Mouse (Mus musculus) limb, embryonic 11.5 days (tissue): ENCODE measurements around the gene Gm28308. TPM values are rescaled to one million over a fixed set of nuclear protein-coding genes. Genes with fewer than 3 reads are reported as not detected.

Source experiments
- ATAC-seq: fragments of 200-750 bp; cut with Nextera tagmentation; 2 replicates; pipeline ENCODE4 v1.8.0; 2017; ENCODE audit warnings: low read depth; ENCODE audit not compliant: insufficient number of reproducible peaks, low FRiP score, low TSS enrichment
- DNase-seq: peaks from one replicate; pipeline ENCODE4 v3.0.0-alpha.2; 2015; ENCODE audit warnings: low spot score
- H3K27ac ChIP-seq: fragments of 300-500 bp; sonication (generic); replicated peaks from 2 replicates; pipeline ENCODE4 v1.5.1; 2014; ENCODE audit warnings: low read depth, mild to moderate bottlenecking, low read length
- H3K27me3 ChIP-seq: fragments of 300-500 bp; sonication (generic); 2 replicates; pipeline ENCODE4 v1.6.1; 2014; ENCODE audit warnings: mild to moderate bottlenecking, low read length, mixed read lengths; ENCODE audit not compliant: control insufficient read depth, insufficient read depth
- H3K36me3 ChIP-seq: fragments of 300-500 bp; sonication (generic); 2 replicates; pipeline ENCODE4 v1.6.1; 2014; ENCODE audit warnings: mild to moderate bottlenecking, low read length, moderate library complexity, mixed read lengths; ENCODE audit not compliant: control insufficient read depth, insufficient read depth
- H3K4me1 ChIP-seq: fragments of 300-500 bp; sonication (generic); 2 replicates; pipeline ENCODE4 v1.6.1; 2014; ENCODE audit warnings: low read length, mixed read lengths; ENCODE audit not compliant: control insufficient read depth, insufficient read depth
- H3K4me2 ChIP-seq: fragments of 300-500 bp; sonication (generic); 2 replicates; pipeline ENCODE4 v1.6.1; 2014; ENCODE audit warnings: low read depth, mild to moderate bottlenecking, moderate library complexity; ENCODE audit not compliant: severe bottlenecking
- H3K4me3 ChIP-seq: fragments of 300-500 bp; sonication (generic); 2 replicates; pipeline ENCODE4 v1.5.1; 2014; ENCODE audit warnings: low read depth, low read length
- H3K9ac ChIP-seq: fragments of 300-500 bp; sonication (generic); 2 replicates; pipeline ENCODE4 v1.6.1; 2014; ENCODE audit warnings: mild to moderate bottlenecking, low read length
- H3K9me3 ChIP-seq: fragments of 300-500 bp; sonication (generic); 2 replicates; pipeline ENCODE4 v1.6.1; 2016; ENCODE audit warnings: low read length; ENCODE audit not compliant: control insufficient read depth
- WGBS: fragments of 180-500 bp; shearing (Covaris S2); extraction: QIAGEN DNeasy Blood & Tissue Kit; methylation state at CpG from one replicate; pipeline ENCODE4 v1.1.7; 2014; 5-methylcytosine and 5-hydroxymethylcytosine counted together
- polyA plus RNA-seq: library from polyadenylated mRNA; unstranded; fragments of >200 nt; fragmentation: Nextera tagmentation; extraction: Ambion mirVana; gene quantifications from 2 replicates; pipeline ENCODE4 v1.2.1, GENCODE M21; 2014

The Gm28308 gene
- polyA plus RNA-seq, 1 experiment from 2014 or later = 1.3 TPM

DNA sequence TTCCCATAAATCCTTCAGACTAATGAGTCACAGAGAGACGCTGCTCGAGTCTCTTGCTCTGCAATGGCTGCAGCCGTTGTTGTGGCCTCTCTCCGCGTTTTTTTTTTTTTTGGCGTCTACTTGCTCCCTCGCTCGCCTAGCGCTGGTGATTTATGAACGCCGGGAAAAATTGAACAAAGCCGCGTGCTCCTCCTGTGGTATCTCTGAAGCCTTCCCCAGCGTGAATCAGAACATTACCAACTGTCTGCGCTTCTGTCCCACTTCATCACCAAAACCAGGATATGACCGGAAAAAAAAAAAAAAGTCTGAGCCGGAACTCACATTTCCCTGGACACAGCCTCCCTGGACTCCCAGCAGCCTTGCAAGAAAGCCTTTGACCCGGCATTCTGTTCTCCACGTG, 27.9 kb downstream of the Gm28308 start:
- no peak overlapping the region for H3K4me3 ChIP-seq
- 2% methylated on average over 19 of the region's 19 CpGs for WGBS

DNA sequence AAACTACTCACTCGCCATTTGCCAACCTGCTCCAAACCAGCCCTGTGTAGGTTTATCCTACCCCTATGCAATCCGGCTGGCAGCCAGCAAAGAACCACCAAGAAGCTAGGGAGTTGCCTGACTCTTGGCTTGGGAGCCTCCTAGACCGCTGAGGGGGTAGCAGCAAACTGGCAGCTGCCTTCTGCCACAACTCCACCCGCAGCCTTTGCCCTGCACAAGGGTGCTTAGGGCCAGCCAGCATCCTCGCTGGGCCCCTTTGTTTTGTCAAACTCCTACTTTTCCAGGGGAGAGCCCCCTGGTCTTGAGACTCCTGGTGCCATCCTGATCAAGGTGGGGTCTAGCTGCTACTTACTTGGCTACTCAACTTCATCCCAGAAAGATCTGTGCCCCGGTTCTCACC, 28.5 kb downstream of the Gm28308 start:
- peak overlapping the region; percentile 29; the same call in 1 of the 2 replicates for H3K4me2 ChIP-seq
- H3K36me3 ChIP-seq = no peaks in the 10 kb centered on the region
- no peaks in the 10 kb centered on the region for H3K9me3 ChIP-seq
- no peak overlapping the region for H3K4me3 ChIP-seq
- no peak overlapping the region for H3K9ac ChIP-seq
- 0 out of 2 replicates have a peak overlapping the region, but pooled peaks have one; percentile 30 for H3K27ac ChIP-seq
- peaks cover 18% of the 10 kb centered on the region for H3K27me3 ChIP-seq
- ATAC-seq (no peak), DNase-seq (no peak)
- H3K4me1 ChIP-seq = peaks cover 60% of the 10 kb centered on the region
- WGBS = 15% methylated on average over 6 of the region's 6 CpGs

More for the DNA sequence above, 27.9 kb downstream of the Gm28308 start:
- H3K9me3 ChIP-seq = no peaks in the 10 kb centered on the region
- no peak overlapping the region for H3K9ac ChIP-seq
- H3K36me3 ChIP-seq = no peaks in the 10 kb centered on the region
- no peak overlapping the region for H3K27ac ChIP-seq
- ATAC-seq = no peak
- no peak for DNase-seq
- H3K4me1 ChIP-seq = peaks cover 54% of the 10 kb centered on the region
- H3K4me2 ChIP-seq = peak overlapping the region; percentile 36
- peaks cover 19% of the 10 kb centered on the region for H3K27me3 ChIP-seq

DNA sequence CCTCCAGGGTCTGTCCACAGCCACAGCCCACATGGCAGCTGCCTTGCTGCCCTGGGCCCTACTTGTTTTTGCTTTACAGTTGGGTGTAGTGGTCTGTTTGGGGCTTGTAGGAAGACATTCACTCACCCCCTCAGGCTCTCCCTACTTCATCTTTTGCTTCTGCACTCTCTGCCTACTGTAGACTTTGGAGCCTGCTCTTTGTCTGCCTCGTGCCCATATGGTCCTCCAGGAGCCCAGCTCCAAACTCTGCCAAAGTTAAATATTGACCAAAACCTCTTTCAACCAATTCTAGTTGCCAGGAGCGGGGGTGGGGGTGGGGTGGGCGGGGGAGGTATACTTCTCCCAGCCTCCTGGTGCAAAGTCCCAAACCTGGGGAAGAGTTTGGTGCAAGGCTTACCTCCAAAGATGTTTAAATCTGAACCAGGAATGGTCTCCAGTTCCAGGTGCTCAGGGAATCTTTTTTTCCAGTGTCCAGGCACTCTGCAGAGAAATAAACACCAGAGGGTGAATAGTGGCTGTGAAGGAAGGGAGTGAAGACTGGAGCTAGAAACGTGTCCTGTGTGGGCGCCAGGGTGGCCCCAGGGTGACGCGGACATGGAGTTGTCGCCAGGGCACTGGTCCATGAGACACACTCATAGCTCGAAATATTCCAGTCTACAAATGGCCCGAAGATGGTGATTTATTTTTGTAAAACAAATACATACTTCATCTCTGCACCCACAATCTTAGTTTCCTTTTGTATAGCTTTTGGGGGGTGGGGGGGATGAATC, 29.6 kb downstream of the Gm28308 start:
- Histone ChIP-seq H3K36me3 (no peaks in the 10 kb centered on the region), H3K9me3 (no peaks in the 10 kb centered on the region), H3K9ac (no peak overlapping the region), H3K27ac (peak overlapping the region; percentile 69), H3K27me3 (peaks cover 15% of the 10 kb centered on the region), H3K4me3 (no peak overlapping the region), H3K4me1 (peaks cover 65% of the 10 kb centered on the region), H3K4me2 (0 out of 2 replicates have a peak overlapping the region, but pooled peaks have one; percentile 4)
- no peak for DNase-seq
- ATAC-seq = no peak
- whole genome bisulfite sequencing = 18% methylated on average over 10 of the region's 10 CpGs

DNA sequence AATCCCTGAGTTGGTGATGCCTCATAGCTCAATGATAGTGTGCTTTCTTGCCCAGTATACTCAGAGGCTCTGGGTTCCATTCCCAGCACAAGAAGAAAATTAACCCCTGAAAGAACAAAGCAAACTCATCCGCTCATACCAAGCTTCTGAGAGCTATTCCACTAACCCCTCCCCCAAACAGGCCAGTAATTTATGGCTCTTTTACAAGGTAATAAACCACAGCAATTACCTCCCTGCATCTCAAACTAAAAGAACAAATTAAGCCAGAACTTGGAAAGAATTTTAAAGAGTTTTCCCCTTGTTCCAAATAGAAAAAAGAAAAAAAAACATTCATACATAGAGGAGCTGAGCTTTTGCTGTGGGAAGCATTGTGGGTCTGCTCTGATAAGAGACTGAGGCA, 30.3 kb downstream of the Gm28308 start:
- peak overlapping the region; percentile 69; the same call in 1 of the 2 replicates for H3K27ac ChIP-seq
- WGBS = 15% methylated on average over 1 of the region's 1 CpGs
- no peak overlapping the region for H3K9ac ChIP-seq

DNA sequence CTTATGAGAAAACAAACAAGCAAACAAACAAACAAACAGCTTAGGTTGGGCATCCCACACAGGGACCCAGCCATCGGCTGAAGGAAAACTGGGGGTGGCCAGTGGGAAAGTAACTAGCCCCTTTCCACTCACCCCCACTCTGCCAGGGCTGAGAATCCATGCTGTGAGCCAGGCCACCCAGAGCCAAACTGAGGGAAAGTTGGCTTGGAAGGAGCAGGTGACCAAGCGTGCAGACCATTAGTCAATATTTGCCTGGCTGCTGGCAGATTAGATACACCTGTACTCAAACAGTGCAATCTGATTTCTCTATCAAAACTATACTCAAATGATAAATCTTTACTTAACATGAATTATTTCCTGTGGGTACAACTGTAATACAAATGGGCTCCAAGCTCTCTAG, 31.1 kb downstream of the Gm28308 start:
- no peak overlapping the region for H3K9ac ChIP-seq
- no peak for ATAC-seq
- H3K27me3 ChIP-seq = peaks cover 14% of the 10 kb centered on the region
- no peak for DNase-seq
- no peak overlapping the region for H3K4me2 ChIP-seq
- 23% methylated on average over 2 of the region's 2 CpGs for WGBS
- H3K36me3 ChIP-seq = no peaks in the 10 kb centered on the region
- no peak overlapping the region for H3K4me3 ChIP-seq
- H3K4me1 ChIP-seq = peaks cover 73% of the 10 kb centered on the region
- H3K27ac ChIP-seq = no peak overlapping the region
- H3K9me3 ChIP-seq = no peaks in the 10 kb centered on the region

More for the DNA sequence above, 30.3 kb downstream of the Gm28308 start:
- no peak for DNase-seq
- H3K27me3 ChIP-seq = peaks cover 15% of the 10 kb centered on the region
- H3K9me3 ChIP-seq = no peaks in the 10 kb centered on the region
- no peaks in the 10 kb centered on the region for H3K36me3 ChIP-seq
- ATAC-seq = no peak
- peaks cover 68% of the 10 kb centered on the region for H3K4me1 ChIP-seq
- no peak overlapping the region for H3K4me2 ChIP-seq
- no peak overlapping the region for H3K4me3 ChIP-seq

DNA sequence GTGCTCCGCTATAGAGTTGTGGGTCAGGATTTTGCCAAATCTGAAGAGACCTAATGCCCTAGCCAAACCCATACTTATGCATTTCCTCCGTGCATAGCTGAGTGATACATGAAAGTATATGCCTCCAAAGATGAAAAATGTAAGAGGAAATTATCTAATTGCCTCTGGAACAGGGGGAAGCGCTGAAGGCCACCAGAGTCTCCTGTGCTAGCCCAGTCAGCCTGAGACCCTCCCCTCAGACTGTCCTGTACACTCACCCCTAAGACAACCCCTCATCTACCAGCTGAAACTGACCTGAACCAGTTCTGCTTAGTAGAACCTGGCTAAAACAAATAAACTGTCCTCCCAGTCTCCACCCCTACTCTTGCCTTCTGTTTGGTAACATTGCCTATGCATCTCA, 32.4 kb downstream of the Gm28308 start:
- no peaks in the 10 kb centered on the region for H3K9me3 ChIP-seq
- no peak for ATAC-seq
- H3K9ac ChIP-seq = 0 out of 2 replicates have a peak overlapping the region, but pooled peaks have one; percentile 7
- H3K4me2 ChIP-seq = no peak overlapping the region
- H3K27ac ChIP-seq = 0 out of 2 replicates have a peak overlapping the region, but pooled peaks have one; percentile 8
- 29% methylated on average over 3 of the region's 3 CpGs for WGBS
- peaks cover 78% of the 10 kb centered on the region for H3K4me1 ChIP-seq
- peaks cover 12% of the 10 kb centered on the region for H3K27me3 ChIP-seq
- DNase-seq = no peak
- H3K36me3 ChIP-seq = no peaks in the 10 kb centered on the region
- H3K4me3 ChIP-seq = no peak overlapping the region

DNA sequence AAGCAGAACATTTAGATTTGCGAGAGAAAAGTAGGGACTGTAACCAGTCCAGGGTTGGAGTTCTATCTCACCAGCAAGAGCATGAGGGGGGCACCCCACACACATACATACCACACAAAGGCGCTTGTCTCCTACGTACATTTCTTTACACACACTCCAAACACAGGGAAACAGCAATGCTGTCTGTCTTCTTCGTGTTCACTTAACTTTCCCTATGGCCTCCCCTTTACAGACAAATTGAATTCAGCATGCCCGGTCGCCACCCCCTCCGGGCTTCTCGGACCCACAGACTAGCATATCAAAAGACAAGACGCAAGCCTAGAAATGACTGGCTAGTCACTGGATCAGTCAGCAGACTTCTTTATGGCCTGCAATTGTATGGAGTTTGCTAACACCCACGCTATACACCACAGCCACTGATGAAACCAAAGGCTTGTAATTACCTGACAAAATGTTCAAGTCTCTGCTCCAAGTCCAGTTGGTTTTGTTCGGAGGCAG, 32.9 kb downstream of the Gm28308 start:
- peak overlapping the region; percentile 8; the same call in 1 of the 2 replicates for H3K4me2 ChIP-seq
- 12% methylated on average over 11 of the region's 11 CpGs for WGBS

DNA sequence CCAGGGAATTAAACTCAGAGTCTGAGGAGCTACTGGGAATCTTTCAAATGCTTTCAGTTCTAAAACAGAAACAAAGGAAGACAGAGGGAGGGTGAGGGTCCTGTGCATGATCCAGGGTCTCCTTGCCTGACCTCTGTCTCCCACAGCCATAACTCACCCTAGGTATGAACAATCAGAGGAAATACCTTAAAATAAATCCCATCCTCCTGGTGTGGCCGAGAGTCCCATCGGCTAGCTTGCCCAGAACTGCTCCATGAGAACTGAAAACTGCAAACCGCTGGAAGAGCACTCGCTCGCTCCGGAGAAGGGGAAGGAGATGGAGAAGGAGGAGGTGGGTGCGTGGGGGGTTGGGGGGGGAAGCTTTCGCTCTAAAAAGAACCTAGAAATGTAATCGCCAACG, 33.4 kb downstream of the Gm28308 start:
- Histone ChIP-seq H3K4me1 (peaks cover 75% of the 10 kb centered on the region), H3K4me3 (0 out of 2 replicates have a peak overlapping the region, but pooled peaks have one; percentile 5), H3K9me3 (no peaks in the 10 kb centered on the region), H3K27ac (no peak overlapping the region; the same call in 1 of the 2 replicates), H3K27me3 (peaks cover 11% of the 10 kb centered on the region), H3K4me2 (peak overlapping the region; percentile 8; the same call in 1 of the 2 replicates), H3K9ac (no peak overlapping the region), H3K36me3 (no peaks in the 10 kb centered on the region)
- DNase-seq (peak; percentile 22), ATAC-seq (no peak)
- WGBS = 4% methylated on average over 10 of the region's 10 CpGs

More for the DNA sequence above, 32.9 kb downstream of the Gm28308 start:
- Histone ChIP-seq H3K27ac (peak overlapping the region; percentile 8; the same call in 1 of the 2 replicates), H3K27me3 (peaks cover 12% of the 10 kb centered on the region), H3K9ac (no peak overlapping the region), H3K4me3 (0 out of 2 replicates have a peak overlapping the region, but pooled peaks have one; percentile 5), H3K9me3 (no peaks in the 10 kb centered on the region), H3K36me3 (no peaks in the 10 kb centered on the region), H3K4me1 (peaks cover 78% of the 10 kb centered on the region)
- DNase-seq = no peak
- no peak for ATAC-seq
